Comparison of ENCODE assay signal across 10 mouse cellular contexts in genomic region chrX:163912791-163913190, GRCm38 (mm10). TPM values are rescaled to one million over a fixed set of nuclear protein-coding genes. Genes with fewer than 3 reads are reported as not detected.
DNase-seq lines count a peak whose midpoint lies in the region; ATAC-seq and TF ChIP-seq lines count a peak whose summit lies in the region.
"Had no signal": no experiment of that assay in that cellular context is flagged by ENCODE, and none has a peak within 500 bp of the region (broad histone marks: within the 10 kb centered on the region; RNA-seq: fewer than 3 reads in every experiment).

No protein-coding gene starts in this region.

- H3K36me3 ChIP-seq in midbrain, embryonic 14.5 days (ENCODE audit: control insufficient read depth, insufficient read depth, low read length) = peaks cover 7% of the 10 kb centered on the region; the same call in 1 of the 2 replicates
- no peaks in the 10 kb centered on the region for H3K36me3 ChIP-seq in midbrain, embryonic 15.5 days (replicated peaks)
- H3K36me3 ChIP-seq: heart, embryonic 15.5 days had no signal

- no peaks in the 10 kb centered on the region for H3K4me1 ChIP-seq in midbrain, embryonic 14.5 days (ENCODE audit: control insufficient read depth, insufficient read depth, low read length)
- no peaks in the 10 kb centered on the region for H3K4me1 ChIP-seq in midbrain, embryonic 15.5 days
- H3K4me1 ChIP-seq: heart, embryonic 15.5 days; midbrain, embryonic 12.5 days had no signal

- DNase-seq in gastrocnemius, adult 2 months = no peak
- DNase-seq in gastrocnemius, adult 18-20 months (ENCODE audit: low spot score) = no peak
- peak; percentile 61 for DNase-seq in midbrain, embryonic 14.5 days
- DNase-seq in cerebellum, adult 9-11 months = peak; percentile 14
- no peak for DNase-seq in frontal cortex, postnatal 25 days (ENCODE audit: low spot score in 2 of 2)
- DNase-seq in gastrocnemius, postnatal 14 days = no peak

- ATAC-seq in midbrain, embryonic 14.5 days (ENCODE audit: low FRiP score, low TSS enrichment) = no peak
- ATAC-seq in midbrain, embryonic 15.5 days (replicated peaks) = no peak
- 0 out of 2 replicates have a peak, but pooled peaks have one; percentile 32 for ATAC-seq in megakaryocyte-erythroid progenitor cell, adult 5-6 weeks (replicated peaks; ENCODE audit: low FRiP score, low TSS enrichment, poor library complexity, severe bottlenecking)

- H3K4me2 ChIP-seq in midbrain, embryonic 14.5 days (ENCODE audit: low read length) = no peak overlapping the region
- H3K4me2 ChIP-seq in midbrain, embryonic 15.5 days = no peak overlapping the region
- H3K4me2 ChIP-seq: heart, embryonic 15.5 days; midbrain, embryonic 12.5 days had no signal

- H3K27ac ChIP-seq in gastrocnemius, adult 2 months = no peak overlapping the region
- H3K27ac ChIP-seq in midbrain, embryonic 14.5 days (replicated peaks; ENCODE audit: low read depth, low read length) = no peak overlapping the region
- H3K27ac ChIP-seq in midbrain, embryonic 15.5 days = no peak overlapping the region
- H3K27ac ChIP-seq: heart, embryonic 15.5 days; midbrain, embryonic 12.5 days had no signal

- peak; percentile 34 for TF ChIP-seq CTCF in gastrocnemius, adult 2 months (IDR thresholded peaks at IDR 0.05)

- H3K9me3 ChIP-seq in midbrain, embryonic 14.5 days (ENCODE audit: control insufficient read depth, low read length) = no peaks in the 10 kb centered on the region
- no peaks in the 10 kb centered on the region for H3K9me3 ChIP-seq in midbrain, embryonic 15.5 days
- H3K9me3 ChIP-seq: heart, embryonic 15.5 days; midbrain, embryonic 12.5 days had no signal

- no peak overlapping the region for H3K4me3 ChIP-seq in gastrocnemius, adult 2 months
- no peak overlapping the region for H3K4me3 ChIP-seq in midbrain, embryonic 14.5 days (replicated peaks; ENCODE audit: low read depth, low read length)
- H3K4me3 ChIP-seq in midbrain, embryonic 15.5 days = no peak overlapping the region
- H3K4me3 ChIP-seq: heart, embryonic 15.5 days; midbrain, embryonic 12.5 days had no signal

- no peak overlapping the region for H3K9ac ChIP-seq in midbrain, embryonic 14.5 days (replicated peaks; ENCODE audit: low read length)
- no peak overlapping the region for H3K9ac ChIP-seq in midbrain, embryonic 15.5 days
- H3K9ac ChIP-seq: heart, embryonic 15.5 days; midbrain, embryonic 12.5 days had no signal

- no peaks in the 10 kb centered on the region for H3K27me3 ChIP-seq in midbrain, embryonic 14.5 days (ENCODE audit: control insufficient read depth, insufficient read depth, low read length)
- H3K27me3 ChIP-seq in midbrain, embryonic 15.5 days (replicated peaks) = no peaks in the 10 kb centered on the region
- H3K27me3 ChIP-seq: heart, embryonic 15.5 days had no signal

- intact Hi-C loops in gastrocnemius, adult 2 months (cut with DNase I) = no loop called here
- intact Hi-C loops in gastrocnemius, postnatal 14 days (cut with DNase I; ENCODE audit: low total_unique reads) = no loop called here

RNA-seq across cellular contexts. Expression of gene Ap1s2, which starts 4.0 kb away (rescaled TPM):
- total RNA-seq in gastrocnemius, adult 2 months (2021) = 10 to 100 TPM; 25.9 to 32.3 TPM
- total RNA-seq in gastrocnemius, adult 18-20 months (2021) = 10 to 100 TPM; 23.0 to 33.9 TPM
- 105 and 107 TPM in 2 replicates for polyA plus RNA-seq in midbrain, embryonic 14.5 days (2014; fragmentation: Nextera tagmentation; extraction: Ambion mirVana)
- polyA plus RNA-seq in midbrain, embryonic 15.5 days (2015; fragmentation: Nextera tagmentation; extraction: Ambion mirVana) = 89.3 and 101 TPM in 2 replicates
- total RNA-seq in megakaryocyte-erythroid progenitor cell, adult 5-6 weeks (2014; fragmentation: Nextera tagmentation) = 0.87 and 1.4 TPM in 2 replicates
- total RNA-seq in megakaryocyte-erythroid progenitor cell, adult 5-6 weeks (2017) = 5.4 and 5.9 TPM in 2 replicates
- total RNA-seq in gastrocnemius, postnatal 14 days (2021) = 10 to 100 TPM; 23.0 to 23.9 TPM

RNA-seq across cellular contexts. Expression of gene Zrsr2, which starts 45.7 kb away (rescaled TPM):
- total RNA-seq in gastrocnemius, adult 2 months (2021) = 10 to 100 TPM; 12.8 to 18.0 TPM
- total RNA-seq in gastrocnemius, adult 18-20 months (2021) = 10 to 100 TPM; 11.5 to 16.0 TPM
- 45.8 and 52.2 TPM in 2 replicates for polyA plus RNA-seq in midbrain, embryonic 14.5 days (2014; fragmentation: Nextera tagmentation; extraction: Ambion mirVana)
- 49.4 and 53.4 TPM in 2 replicates for polyA plus RNA-seq in midbrain, embryonic 15.5 days (2015; fragmentation: Nextera tagmentation; extraction: Ambion mirVana)
- total RNA-seq in megakaryocyte-erythroid progenitor cell, adult 5-6 weeks (2014; fragmentation: Nextera tagmentation) = 29.5 and 31.6 TPM in 2 replicates
- 63.0 and 91.8 TPM in 2 replicates for total RNA-seq in megakaryocyte-erythroid progenitor cell, adult 5-6 weeks (2017)
- total RNA-seq in gastrocnemius, postnatal 14 days (2021) = 10 to 100 TPM; 13.2 to 14.3 TPM

Comparison
In these comparisons a context has a peak if more than half of its experiments do, and no peak if none do; other contexts are left out.
1. DNase-seq: peak in midbrain, embryonic 14.5 days (single experiment) and cerebellum, adult 9-11 months (single experiment); none in gastrocnemius, adult 2 months (single experiment), gastrocnemius, adult 18-20 months (single experiment), frontal cortex, postnatal 25 days (0 of 2) and gastrocnemius, postnatal 14 days (single experiment).